Mouse (Mus musculus) C2C12 (cell line): ENCODE results near the gene Nek7.

ENCODE experiments used
- CEBPB ChIP-seq: IDR thresholded peaks from one replicate; pipeline ENCODE4 v1.6.1; 2011; ENCODE audit warnings: low read depth, mild to moderate bottlenecking, control low read depth, moderate library complexity
- CTCF ChIP-seq: IDR thresholded peaks from one replicate; pipeline ENCODE4 v1.5.1; 2011; ENCODE audit not compliant: control insufficient read depth, insufficient read depth, insufficient read length
- MAX ChIP-seq: IDR thresholded peaks from one replicate; pipeline ENCODE4 v1.6.1; 2011; ENCODE audit warnings: mild to moderate bottlenecking, control low read depth
- MYOD1 ChIP-seq: IDR thresholded peaks from one replicate; pipeline ENCODE4 v1.6.1; 2011; ENCODE audit warnings: low read depth; ENCODE audit not compliant: control insufficient read depth, insufficient read length
- MYOG ChIP-seq: IDR thresholded peaks from one replicate; pipeline ENCODE4 v1.6.1; 2011; ENCODE audit not compliant: control insufficient read depth, insufficient read length; ENCODE audit errors: extremely low read depth
- USF1 ChIP-seq: IDR thresholded peaks from one replicate; pipeline ENCODE4 v1.6.1; 2011; ENCODE audit warnings: low read depth, mild to moderate bottlenecking, control low read depth, moderate library complexity

- no peak for TF ChIP-seq CTCF
- no peak for TF ChIP-seq MAX
- TF ChIP-seq CEBPB = no peak
- no peak for TF ChIP-seq MYOD1
- TF ChIP-seq USF1 = no peak
- no peak for TF ChIP-seq MYOG
Measured at GRCm38 (mm10) chr1:138448635-138449475, 171.1 kb downstream of the Nek7 start.
